Mouse (Mus musculus): ENCODE results near the gene Bbc3.

DNA sequence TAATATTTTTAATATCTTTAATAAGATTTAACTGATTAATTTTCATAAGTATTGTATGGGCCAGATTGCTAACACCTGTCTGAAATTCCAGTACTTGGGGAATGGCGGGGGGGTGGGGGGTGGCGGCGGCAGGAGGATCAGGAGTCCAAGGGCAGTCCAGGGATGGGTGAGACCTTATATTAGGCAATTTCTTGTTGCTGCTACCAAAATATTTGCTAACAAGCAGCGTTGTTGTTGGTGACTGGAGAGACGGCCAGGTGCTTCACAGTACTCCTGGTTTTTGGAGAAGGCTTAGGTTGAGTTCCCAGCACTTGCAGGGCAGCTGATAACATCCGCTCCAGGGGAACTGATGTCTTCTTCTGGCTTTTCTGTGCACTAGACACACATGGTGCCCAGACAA is 12.3 kb downstream of the Bbc3 start:
- TF ChIP-seq POLR2A (IDR thresholded peaks at IDR 0.05; ENCODE audit: insufficient read depth, low read depth, low read length), result no peak
- no peak for TF ChIP-seq CTCF (IDR thresholded peaks at IDR 0.05)
- TF ChIP-seq EP300 (IDR thresholded peaks at IDR 0.05; ENCODE audit: insufficient read depth, low read depth, low read length), result no peak
